Mouse (Mus musculus): ENCODE measurements at regions not wholly inside any gene's neighbourhood (a gene's known extent, or its start where the extent isn't known, plus 50 kb on each side); places are given as distances from the start of the nearest gene placed in this dataset.

- ATAC-seq (ENCODE audit: extremely low read depth, insufficient number of reproducible peaks, low FRiP score, poor library complexity, severe bottlenecking): no peak
Observed at GRCm38 (mm10) chr14:100366234-100366864, 81.9 kb upstream of the Klf12 start.

GRCm38 (mm10) chr14:100362786-100363185, 78.3 kb upstream of the Klf12 start:
- no peak for ATAC-seq (ENCODE audit: extremely low read depth, insufficient number of reproducible peaks, low FRiP score, poor library complexity, severe bottlenecking)

GRCm38 (mm10) chr14:100361346-100362029, 77.0 kb upstream of the Klf12 start:
- ATAC-seq (ENCODE audit: extremely low read depth, insufficient number of reproducible peaks, low FRiP score, poor library complexity, severe bottlenecking): no peak

GRCm38 (mm10) chr14:100359881-100360280, 75.4 kb upstream of the Klf12 start:
- ATAC-seq (ENCODE audit: extremely low read depth, insufficient number of reproducible peaks, low FRiP score, poor library complexity, severe bottlenecking): no peak

- ATAC-seq (ENCODE audit: extremely low read depth, insufficient number of reproducible peaks, low FRiP score, poor library complexity, severe bottlenecking): no peak
Observed at GRCm38 (mm10) chr14:100357131-100357530, 72.7 kb upstream of the Klf12 start.

GRCm38 (mm10) chr14:100353508-100353907, 69.0 kb upstream of the Klf12 start:
- no peak for ATAC-seq (ENCODE audit: extremely low read depth, insufficient number of reproducible peaks, low FRiP score, poor library complexity, severe bottlenecking)

- ATAC-seq (ENCODE audit: extremely low read depth, insufficient number of reproducible peaks, low FRiP score, poor library complexity, severe bottlenecking): no peak
Observed at GRCm38 (mm10) chr14:100352961-100353452, 68.5 kb upstream of the Klf12 start.

GRCm38 (mm10) chr14:100351004-100351403, 66.5 kb upstream of the Klf12 start:
- no peak for ATAC-seq (ENCODE audit: extremely low read depth, insufficient number of reproducible peaks, low FRiP score, poor library complexity, severe bottlenecking)

- no peak for ATAC-seq (ENCODE audit: extremely low read depth, insufficient number of reproducible peaks, low FRiP score, poor library complexity, severe bottlenecking)
Observed at GRCm38 (mm10) chr14:100350021-100350790, 65.7 kb upstream of the Klf12 start.

GRCm38 (mm10) chr14:100348336-100349164, 64.1 kb upstream of the Klf12 start:
- ATAC-seq (ENCODE audit: extremely low read depth, insufficient number of reproducible peaks, low FRiP score, poor library complexity, severe bottlenecking): no peak

GRCm38 (mm10) chr14:100336926-100337325, 52.4 kb upstream of the Klf12 start:
- ATAC-seq (ENCODE audit: extremely low read depth, insufficient number of reproducible peaks, low FRiP score, poor library complexity, severe bottlenecking): no peak

Measured in neutrophil, adult 5-6 weeks (primary cell).